Mouse (Mus musculus) hindbrain, embryonic 15.5 days (tissue): ENCODE measurements around the gene Xaf1. TPM values are rescaled to one million over a fixed set of nuclear protein-coding genes. Genes with fewer than 3 reads are reported as not detected.

Source experiments
- ATAC-seq: fragments of 200-750 bp; cut with Nextera tagmentation; 2 replicates; pipeline ENCODE4 v1.8.0; 2017; ENCODE audit warnings: low read depth, moderate number of reproducible peaks, moderate TSS enrichment; ENCODE audit not compliant: low FRiP score
- H3K27ac ChIP-seq: fragments of 300-500 bp; sonication (generic); replicated peaks from 2 replicates; pipeline ENCODE4 v1.5.1; 2015; ENCODE audit warnings: mild to moderate bottlenecking, inconsistent platforms
- H3K27me3 ChIP-seq: fragments of 300-500 bp; sonication (generic); 2 replicates; pipeline ENCODE4 v1.6.1; 2015; ENCODE audit warnings: control low read depth, inconsistent platforms
- H3K36me3 ChIP-seq: fragments of 300-500 bp; sonication (generic); 2 replicates; pipeline ENCODE4 v1.6.1; 2015; ENCODE audit warnings: control low read depth, inconsistent platforms
- H3K4me1 ChIP-seq: fragments of 300-500 bp; sonication (generic); replicated peaks from 2 replicates; pipeline ENCODE4 v1.6.1; 2015; ENCODE audit warnings: control low read depth, inconsistent platforms
- H3K4me2 ChIP-seq: fragments of 300-500 bp; sonication (generic); 2 replicates; pipeline ENCODE4 v1.6.1; 2015; ENCODE audit warnings: moderate library complexity, mild to moderate bottlenecking, inconsistent platforms
- H3K4me3 ChIP-seq: fragments of 300-500 bp; sonication (generic); 2 replicates; pipeline ENCODE4 v1.5.1; 2015; ENCODE audit warnings: mild to moderate bottlenecking, inconsistent platforms
- H3K9ac ChIP-seq: fragments of 300-500 bp; sonication (generic); 2 replicates; pipeline ENCODE4 v1.6.1; 2015; ENCODE audit warnings: inconsistent platforms
- H3K9me3 ChIP-seq: fragments of 300-500 bp; sonication (generic); 2 replicates; pipeline ENCODE4 v1.6.1; 2016; ENCODE audit warnings: control low read depth, inconsistent platforms
- WGBS: fragments of 180-500 bp; shearing (Covaris S2); methylation state at CpG from one replicate; pipeline ENCODE4 v1.1.7; 2015; 5-methylcytosine and 5-hydroxymethylcytosine counted together
- polyA plus RNA-seq: library from polyadenylated mRNA; unstranded; fragments of >200 nt; fragmentation: Nextera tagmentation; extraction: Ambion mirVana; gene quantifications from 2 replicates; pipeline ENCODE4 v1.2.1, GENCODE M21; 2015

Xaf1 gene
- 3.0 and 3.9 TPM in 2 replicates for polyA plus RNA-seq

- WGBS = 19% methylated on average over 6 of the region's 6 CpGs
- Histone ChIP-seq H3K36me3 (no peaks in the 10 kb centered on the region), H3K9ac (no peak within 1 kb of the TSS), H3K27me3 (no peaks in the 10 kb centered on the region), H3K27ac (no peak within 1 kb of the TSS), H3K9me3 (no peaks in the 10 kb centered on the region), H3K4me2 (peak within 1 kb of the TSS; percentile 32), H3K4me1 (no peaks in the 10 kb centered on the region), H3K4me3 (0 out of 2 replicates have a peak within 1 kb of the TSS, but pooled peaks have one; percentile 2)
- no peak for ATAC-seq
Measured at GRCm38 (mm10) chr11:72301334-72301733, at the start of gene Xaf1. TSS of gene Xaf1 (plus strand) at chr11:72301629.

GRCm38 (mm10) chr11:72255629-72256028, 45.8 kb upstream of the Xaf1 start:
- Histone ChIP-seq H3K4me1 (no peaks in the 10 kb centered on the region), H3K9ac (no peak overlapping the region), H3K36me3 (no peaks in the 10 kb centered on the region), H3K4me2 (no peak overlapping the region), H3K9me3 (no peaks in the 10 kb centered on the region), H3K4me3 (no peak overlapping the region), H3K27me3 (no peaks in the 10 kb centered on the region), H3K27ac (no peak overlapping the region)
- WGBS = 90% methylated on average over 4 of the region's 4 CpGs
- no peak for ATAC-seq

GRCm38 (mm10) chr11:72256441-72256840, 45.0 kb upstream of the Xaf1 start:
- ATAC-seq = no peak

GRCm38 (mm10) chr11:72265483-72265882, 35.9 kb upstream of the Xaf1 start:
- no peak overlapping the region for H3K9ac ChIP-seq
- WGBS = 10% methylated on average over 11 of the region's 11 CpGs
- ATAC-seq = peak; percentile 39; the same call in 1 of the 2 replicates
- peaks cover 19% of the 10 kb centered on the region for H3K4me1 ChIP-seq
- no peaks in the 10 kb centered on the region for H3K9me3 ChIP-seq
- H3K4me3 ChIP-seq = peak overlapping the region; percentile 45; the same call in 1 of the 2 replicates
- H3K4me2 ChIP-seq = peak overlapping the region; percentile 84
- peaks cover 15% of the 10 kb centered on the region for H3K27me3 ChIP-seq
- H3K36me3 ChIP-seq = no peaks in the 10 kb centered on the region
- no peak overlapping the region for H3K27ac ChIP-seq

More at GRCm38 (mm10) chr11:72256441-72256840, 45.0 kb upstream of the Xaf1 start:
- no peak overlapping the region for H3K27ac ChIP-seq
- H3K4me2 ChIP-seq = no peak overlapping the region
- no peaks in the 10 kb centered on the region for H3K27me3 ChIP-seq
- H3K9ac ChIP-seq = no peak overlapping the region
- 86% methylated on average over 2 of the region's 2 CpGs for WGBS
- no peaks in the 10 kb centered on the region for H3K9me3 ChIP-seq
- H3K4me3 ChIP-seq = no peak overlapping the region
- H3K4me1 ChIP-seq = no peaks in the 10 kb centered on the region
- no peaks in the 10 kb centered on the region for H3K36me3 ChIP-seq

GRCm38 (mm10) chr11:72266207-72266959, 35.0 kb upstream of the Xaf1 start:
- WGBS = 2% methylated on average over 46 of the region's 46 CpGs
- H3K4me3 ChIP-seq = peak overlapping the region; percentile 45
- no peak overlapping the region; the same call in 1 of the 2 replicates for H3K27ac ChIP-seq
- peaks cover 19% of the 10 kb centered on the region for H3K4me1 ChIP-seq
- peaks cover 15% of the 10 kb centered on the region for H3K27me3 ChIP-seq
- H3K9ac ChIP-seq = peak overlapping the region; percentile 39
- peak; percentile 91 for ATAC-seq
- no peaks in the 10 kb centered on the region for H3K36me3 ChIP-seq
- H3K9me3 ChIP-seq = no peaks in the 10 kb centered on the region
- H3K4me2 ChIP-seq = peak overlapping the region; percentile 84

GRCm38 (mm10) chr11:72266960-72267560, 34.4 kb upstream of the Xaf1 start, which contains the start of gene Slc13a5:
TSS of gene Slc13a5 (minus strand) at chr11:72267222.
- H3K27ac ChIP-seq = no peak within 1 kb of the TSS; the same call in 1 of the 2 replicates
- WGBS = 2% methylated on average over 36 of the region's 36 CpGs
- peak within 1 kb of the TSS; percentile 84 for H3K4me2 ChIP-seq

GRCm38 (mm10) chr11:72271761-72272160, 29.7 kb upstream of the Xaf1 start:
- no peak overlapping the region for H3K9ac ChIP-seq
- WGBS = 75% methylated on average over 1 of the region's 1 CpGs
- no peaks in the 10 kb centered on the region for H3K27me3 ChIP-seq
- no peak for ATAC-seq
- no peaks in the 10 kb centered on the region for H3K36me3 ChIP-seq
- H3K4me3 ChIP-seq = no peak overlapping the region
- H3K27ac ChIP-seq = no peak overlapping the region
- H3K4me2 ChIP-seq = no peak overlapping the region
- no peaks in the 10 kb centered on the region for H3K9me3 ChIP-seq
- peaks cover 5% of the 10 kb centered on the region for H3K4me1 ChIP-seq

More at GRCm38 (mm10) chr11:72266960-72267560, 34.4 kb upstream of the Xaf1 start, which contains the start of gene Slc13a5:
- Histone ChIP-seq H3K4me1 (peaks cover 19% of the 10 kb centered on the region), H3K4me3 (peak within 1 kb of the TSS; percentile 45), H3K27me3 (peaks cover 15% of the 10 kb centered on the region), H3K9me3 (no peaks in the 10 kb centered on the region), H3K36me3 (no peaks in the 10 kb centered on the region), H3K9ac (peak within 1 kb of the TSS; percentile 39)
- peak; percentile 70; the same call in 1 of the 2 replicates for ATAC-seq

GRCm38 (mm10) chr11:72273341-72273740, 28.1 kb upstream of the Xaf1 start:
- 70% methylated on average over 3 of the region's 3 CpGs for WGBS
- Histone ChIP-seq H3K4me2 (no peak overlapping the region), H3K36me3 (no peaks in the 10 kb centered on the region), H3K4me1 (no peaks in the 10 kb centered on the region), H3K9me3 (no peaks in the 10 kb centered on the region), H3K27me3 (no peaks in the 10 kb centered on the region), H3K4me3 (no peak overlapping the region), H3K27ac (no peak overlapping the region), H3K9ac (no peak overlapping the region)
- ATAC-seq = no peak

- H3K4me1 ChIP-seq = no peaks in the 10 kb centered on the region
- 90% methylated on average over 5 of the region's 5 CpGs for WGBS
- no peaks in the 10 kb centered on the region for H3K36me3 ChIP-seq
- H3K4me3 ChIP-seq = no peak overlapping the region
- no peak overlapping the region for H3K27ac ChIP-seq
- no peaks in the 10 kb centered on the region for H3K9me3 ChIP-seq
- ATAC-seq = no peak
- no peak overlapping the region for H3K4me2 ChIP-seq
- no peaks in the 10 kb centered on the region for H3K27me3 ChIP-seq
- H3K9ac ChIP-seq = no peak overlapping the region
Measured at GRCm38 (mm10) chr11:72281143-72281851, 20.1 kb upstream of the Xaf1 start.

- no peak for ATAC-seq
- Histone ChIP-seq H3K9ac (no peak overlapping the region), H3K36me3 (no peaks in the 10 kb centered on the region), H3K4me2 (no peak overlapping the region), H3K9me3 (no peaks in the 10 kb centered on the region), H3K4me1 (no peaks in the 10 kb centered on the region), H3K27me3 (no peaks in the 10 kb centered on the region), H3K4me3 (no peak overlapping the region), H3K27ac (no peak overlapping the region)
- WGBS = 56% methylated on average over 5 of the region's 5 CpGs
Measured at GRCm38 (mm10) chr11:72281852-72282400, 19.5 kb upstream of the Xaf1 start.

- Histone ChIP-seq H3K9me3 (no peaks in the 10 kb centered on the region), H3K4me2 (no peak overlapping the region), H3K27me3 (no peaks in the 10 kb centered on the region), H3K36me3 (no peaks in the 10 kb centered on the region), H3K9ac (no peak overlapping the region), H3K27ac (no peak overlapping the region), H3K4me1 (no peaks in the 10 kb centered on the region), H3K4me3 (no peak overlapping the region)
- ATAC-seq = no peak
- 91% methylated on average over 16 of the region's 16 CpGs for WGBS
Measured at GRCm38 (mm10) chr11:72283486-72284224, 17.8 kb upstream of the Xaf1 start.
